Mouse (Mus musculus) common myeloid progenitor, adult 5-6 weeks (primary cell): ENCODE measurements at regions not wholly inside any gene's neighbourhood (a gene's known extent, or its start where the extent isn't known, plus 50 kb on each side); places are given as distances from the start of the nearest gene placed in this dataset.
A peak's percentile ranks its signal among the peaks of the same experiment; 100 is the strongest.

Experiments
- ATAC-seq: replicated peaks from 2 replicates; pipeline ENCODE4 v1.8.0; 2016; ENCODE audit warnings: low read depth, mild to moderate bottlenecking, moderate TSS enrichment, inconsistent platforms; ENCODE audit not compliant: poor library complexity, severe bottlenecking

- ATAC-seq: no peak
Observed at GRCm38 (mm10) chr3:60407906-60408305, 64.7 kb upstream of the Mbnl1 start.

- peak; percentile 14; the same call in 1 of the 2 replicates for ATAC-seq
Observed at GRCm38 (mm10) chr3:60408553-60409282, 63.9 kb upstream of the Mbnl1 start.

- ATAC-seq: no peak
Observed at GRCm38 (mm10) chr3:60409283-60409633, 63.4 kb upstream of the Mbnl1 start.

GRCm38 (mm10) chr3:60411746-60412145, 60.9 kb upstream of the Mbnl1 start:
- ATAC-seq: no peak

- no peak for ATAC-seq
Observed at GRCm38 (mm10) chr3:60412206-60412605, 60.4 kb upstream of the Mbnl1 start.

GRCm38 (mm10) chr3:60413749-60414148, 58.9 kb upstream of the Mbnl1 start:
- peak; percentile 97 for ATAC-seq

- 0 out of 2 replicates have a peak, but pooled peaks have one; percentile 11 for ATAC-seq
Observed at GRCm38 (mm10) chr3:60417001-60417400, 55.6 kb upstream of the Mbnl1 start.

- 0 out of 2 replicates have a peak, but pooled peaks have one; percentile 20 for ATAC-seq
Observed at GRCm38 (mm10) chr3:60418652-60419051, 54.0 kb upstream of the Mbnl1 start.

GRCm38 (mm10) chr3:60419216-60419615, 53.4 kb upstream of the Mbnl1 start:
- no peak for ATAC-seq
